Mouse (Mus musculus) ES-Bruce4 (cell line): ENCODE results near the gene Fndc1.

Experiments
- CTCF ChIP-seq: IDR thresholded peaks from one replicate; pipeline ENCODE4 v1.8.1; 2011; ENCODE audit warnings: low read depth, low read length
- EP300 ChIP-seq: IDR thresholded peaks from 2 replicates; pipeline ENCODE4 v1.6.1; 2011; ENCODE audit warnings: low read depth, low read length; ENCODE audit not compliant: insufficient read depth

- no peak for TF ChIP-seq CTCF
- no peak for TF ChIP-seq EP300
Measured at GRCm38 (mm10) chr17:7875941-7876461, 48.9 kb upstream of the Fndc1 start.
